Mouse (Mus musculus) bone marrow, adult 2 months (tissue): ENCODE data around the gene Plcxd2.

Experiments used
- CTCF ChIP-seq: fragments of 200-500 bp; IDR thresholded peaks from 2 replicates; pipeline ENCODE4 v1.5.1; 2011; ENCODE audit warnings: low read length, control low read depth; ENCODE audit not compliant: control insufficient read depth, insufficient read depth
- POLR2A ChIP-seq: fragments of 200-500 bp; IDR thresholded peaks from 2 replicates; pipeline ENCODE4 v1.6.1; 2011; ENCODE audit warnings: low read depth, mild to moderate bottlenecking, control low read depth, low read length, borderline replicate concordance; ENCODE audit not compliant: control insufficient read depth

- TF ChIP-seq CTCF (no peak), POLR2A (no peak)
Measured at GRCm38 (mm10) chr16:46011696-46012095, 1.7 kb upstream of the Plcxd2 start.
